Mouse (Mus musculus) kidney, embryonic 15.5 days (tissue): ENCODE data around the gene Lsm8. TPM values are rescaled to one million over a fixed set of nuclear protein-coding genes. Genes with fewer than 3 reads are reported as not detected.

Experiments
- ATAC-seq: fragments of 200-750 bp; cut with Nextera tagmentation; replicated peaks from 2 replicates; pipeline ENCODE4 v1.8.0; 2017; ENCODE audit warnings: moderate TSS enrichment; ENCODE audit not compliant: low FRiP score
- H3K27ac ChIP-seq: fragments of 300-500 bp; sonication (generic); 2 replicates; pipeline ENCODE4 v1.5.1; 2015; ENCODE audit warnings: mild to moderate bottlenecking, inconsistent platforms
- H3K27me3 ChIP-seq: fragments of 300-500 bp; sonication (generic); 2 replicates; pipeline ENCODE4 v1.6.1; 2015; ENCODE audit warnings: inconsistent platforms
- H3K36me3 ChIP-seq: fragments of 300-500 bp; sonication (generic); 2 replicates; pipeline ENCODE4 v1.6.1; 2015; ENCODE audit warnings: inconsistent platforms
- H3K4me1 ChIP-seq: fragments of 300-500 bp; sonication (generic); 2 replicates; pipeline ENCODE4 v1.6.1; 2015; ENCODE audit warnings: inconsistent platforms
- H3K4me2 ChIP-seq: fragments of 300-500 bp; sonication (generic); 2 replicates; pipeline ENCODE4 v1.6.1; 2015; ENCODE audit warnings: moderate library complexity, mild to moderate bottlenecking, inconsistent platforms
- H3K4me3 ChIP-seq: fragments of 300-500 bp; sonication (generic); replicated peaks from 2 replicates; pipeline ENCODE4 v1.5.1; 2015; ENCODE audit warnings: mild to moderate bottlenecking, inconsistent platforms
- H3K9ac ChIP-seq: fragments of 300-500 bp; sonication (generic); 2 replicates; pipeline ENCODE4 v1.6.1; 2015; ENCODE audit warnings: mild to moderate bottlenecking, inconsistent platforms
- H3K9me3 ChIP-seq: fragments of 300-500 bp; sonication (generic); replicated peaks from 2 replicates; pipeline ENCODE4 v1.6.1; 2016; ENCODE audit warnings: inconsistent platforms
- WGBS: fragments of 180-500 bp; shearing (Covaris S2); methylation state at CpG from one replicate; pipeline ENCODE4 v1.1.7; 2015; ENCODE audit warnings: mixed read lengths; 5-methylcytosine and 5-hydroxymethylcytosine counted together
- polyA plus RNA-seq: library from polyadenylated mRNA; unstranded; fragments of >200 nt; fragmentation: Nextera tagmentation; extraction: Ambion mirVana; gene quantifications from 2 replicates; pipeline ENCODE4 v1.2.1, GENCODE M21; 2015

Lsm8 gene
- polyA plus RNA-seq, 1 experiment from 2014 or later, result 228 TPM

GRCm38 (mm10) chr6:18856487-18857078, 8.2 kb downstream of the Lsm8 start:
- Histone ChIP-seq H3K9me3 (0 out of 2 replicates have a peak, but pooled peaks cover 2% of the 10 kb centered on the region), H3K27ac (no peak overlapping the region), H3K4me1 (no peaks in the 10 kb centered on the region), H3K9ac (no peak overlapping the region), H3K4me2 (no peak overlapping the region), H3K27me3 (no peaks in the 10 kb centered on the region), H3K36me3 (peaks cover 68% of the 10 kb centered on the region), H3K4me3 (no peak overlapping the region)
- ATAC-seq, result 0 out of 2 replicates have a peak, but pooled peaks have one; percentile 9
- WGBS, result 99% methylated on average over 3 of the region's 3 CpGs

GRCm38 (mm10) chr6:18866018-18866417, 17.6 kb downstream of the Lsm8 start, which contains the start of gene Ankrd7:
Gene Ankrd7 (plus strand): TSS chr6:18866318.
- 91% methylated on average over 8 of the region's 8 CpGs for WGBS
- H3K9ac ChIP-seq, result no peak within 1 kb of the TSS

GRCm38 (mm10) chr6:18889030-18889429, 40.7 kb downstream of the Lsm8 start:
- H3K9me3 ChIP-seq, result no peaks in the 10 kb centered on the region
- no peak for ATAC-seq
- WGBS, result 44% methylated on average over 2 of the region's 2 CpGs

More at GRCm38 (mm10) chr6:18866018-18866417, 17.6 kb downstream of the Lsm8 start, which contains the start of gene Ankrd7:
- Histone ChIP-seq H3K27ac (no peak within 1 kb of the TSS), H3K4me3 (no peak within 1 kb of the TSS), H3K36me3 (no peaks in the 10 kb centered on the region), H3K9me3 (no peaks in the 10 kb centered on the region), H3K27me3 (no peaks in the 10 kb centered on the region), H3K4me1 (no peaks in the 10 kb centered on the region), H3K4me2 (no peak within 1 kb of the TSS)
- ATAC-seq, result no peak

GRCm38 (mm10) chr6:18894142-18894541, 45.8 kb downstream of the Lsm8 start:
- ATAC-seq, result no peak
- H3K27me3 ChIP-seq, result no peaks in the 10 kb centered on the region

More at GRCm38 (mm10) chr6:18889030-18889429, 40.7 kb downstream of the Lsm8 start:
- no peak overlapping the region for H3K27ac ChIP-seq
- no peak overlapping the region for H3K9ac ChIP-seq
- no peaks in the 10 kb centered on the region for H3K4me1 ChIP-seq
- no peak overlapping the region for H3K4me3 ChIP-seq
- H3K27me3 ChIP-seq, result no peaks in the 10 kb centered on the region
- H3K4me2 ChIP-seq, result no peak overlapping the region
- H3K36me3 ChIP-seq, result no peaks in the 10 kb centered on the region

More at GRCm38 (mm10) chr6:18894142-18894541, 45.8 kb downstream of the Lsm8 start:
- no peaks in the 10 kb centered on the region for H3K9me3 ChIP-seq
- H3K36me3 ChIP-seq, result no peaks in the 10 kb centered on the region
- no peak overlapping the region for H3K27ac ChIP-seq
- H3K4me2 ChIP-seq, result no peak overlapping the region
- H3K4me1 ChIP-seq, result no peaks in the 10 kb centered on the region
- no peak overlapping the region for H3K4me3 ChIP-seq
- no peak overlapping the region for H3K9ac ChIP-seq

Other genes with a start within 250 kb of the Lsm8 start
- 0.22 and 0.37 TPM in 2 replicates for gene Ankrd7, start 17.7 kb downstream of the Lsm8 start, polyA plus RNA-seq